Mouse (Mus musculus): Measurements from ENCODE around the gene Arl6ip6.

DNA sequence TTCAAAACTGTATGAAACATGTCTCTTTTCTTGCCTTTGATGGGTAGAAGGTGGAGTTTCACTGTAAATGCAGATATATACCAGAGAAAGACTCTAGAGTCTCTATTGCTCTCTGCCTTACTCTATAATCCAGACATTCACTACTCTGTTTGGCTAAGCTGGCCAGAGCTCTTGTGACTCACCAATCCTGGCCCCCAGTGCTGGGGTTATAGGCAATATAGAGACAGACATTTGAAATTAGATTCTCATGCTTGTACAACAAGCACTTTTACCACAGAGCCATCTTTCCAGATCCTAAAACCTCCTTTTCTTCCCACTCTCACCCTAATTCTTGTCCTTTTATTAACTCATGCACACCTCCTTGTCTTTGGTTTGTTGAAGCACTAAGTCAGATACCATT, 17.6 kb upstream of the Arl6ip6 start:
- no peak for TF ChIP-seq CTCF (IDR thresholded peaks at IDR 0.05; ENCODE audit: control insufficient read depth, insufficient read depth, insufficient read length)
- no peak for TF ChIP-seq FOSL1 (IDR thresholded peaks at IDR 0.05; ENCODE audit: insufficient read depth, low read length, poor library complexity, severe bottlenecking)
- TF ChIP-seq MYOD1 (IDR thresholded peaks at IDR 0.05; ENCODE audit: control insufficient read depth, insufficient read length, low read depth): no peak
